Mouse (Mus musculus) small intestine, adult 2 months (tissue): ENCODE data around the gene Ghitm.
"Not testable (repeated sequence)": the region's sequence is repeated elsewhere in the genome, so short reads cannot be mapped to it uniquely, and the experiment has no call there.

Source experiments
- CTCF ChIP-seq: fragments of 200-500 bp; IDR thresholded peaks from 2 replicates; pipeline ENCODE4 v1.5.1; 2012; ENCODE audit warnings: low read depth, mild to moderate bottlenecking, control low read depth, inconsistent platforms, low read length, moderate library complexity, mixed read lengths; ENCODE audit not compliant: insufficient replicate concordance, insufficient read length; ENCODE audit errors: extremely low read depth
- POLR2A ChIP-seq: fragments of 200-500 bp; IDR thresholded peaks from 2 replicates; pipeline ENCODE4 v1.6.1; 2012; ENCODE audit warnings: low read depth, mild to moderate bottlenecking, control low read depth, inconsistent platforms, low read length, moderate library complexity

DNA sequence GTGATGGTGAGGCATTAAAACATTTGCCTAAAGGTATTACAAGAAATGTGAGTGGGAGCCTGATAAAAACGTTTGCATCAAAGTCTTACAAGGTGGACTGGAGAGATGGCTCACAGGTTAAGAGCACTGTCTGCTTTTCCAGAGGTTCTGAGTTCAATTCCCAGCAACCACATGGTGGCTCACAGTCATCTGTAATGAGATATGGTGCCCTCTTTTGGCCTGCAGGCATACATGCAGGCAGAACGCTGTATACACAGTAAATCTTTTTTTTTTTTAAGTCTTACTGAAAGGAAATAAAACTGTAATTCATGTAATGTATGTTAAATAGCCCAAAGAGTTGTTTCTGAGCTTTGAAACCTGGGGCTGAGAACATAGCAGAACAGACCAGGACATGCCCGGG, 2.5 kb upstream of the Ghitm start:
- not testable (repeated sequence) for TF ChIP-seq POLR2A, CTCF
